Comparison of ENCODE assay signal across 23 mouse cellular contexts in genomic region chr4:141197686-141198035, GRCm38 (mm10). TPM values are rescaled to one million over a fixed set of nuclear protein-coding genes. Genes with fewer than 3 reads are reported as not detected.
DNase-seq lines count a peak whose midpoint lies in the region; TF ChIP-seq lines count a peak whose summit lies in the region.
"Had no signal": no experiment of that assay in that cellular context is flagged by ENCODE, and none has a peak within 500 bp of the region (broad histone marks: within the 10 kb centered on the region; RNA-seq: fewer than 3 reads in every experiment).

No protein-coding gene starts in this region.

- peaks cover 91% of the 10 kb centered on the region for H3K36me3 ChIP-seq in E14TG2a.4 (ENCODE audit: insufficient read depth, low read length)

- no peaks in the 10 kb centered on the region for H3K27me3 ChIP-seq in cerebellum, adult 2 months (ENCODE audit: control insufficient read depth, insufficient read depth, low read length)
- H3K27me3 ChIP-seq in E14TG2a.4 (ENCODE audit: insufficient read depth, low read length), result no peaks in the 10 kb centered on the region
- H3K27me3 ChIP-seq: heart, embryonic 15.5 days; intestine, embryonic 15.5 days; limb, embryonic 15.5 days; midbrain, embryonic 12.5 days; Patski had no signal

- no peak for DNase-seq in cerebellum, adult 2 months
- DNase-seq in cerebellum, adult 9-11 months, result no peak
- no peak for DNase-seq in layer of hippocampus, adult 2 months (ENCODE audit: low spot score in 2 of 2)
- DNase-seq in layer of hippocampus, adult 8-10 months (ENCODE audit: low spot score in 2 of 2), result no peak
- no peak for DNase-seq in brain, embryonic 14.5 days (ENCODE audit: low read depth)
- no peak for DNase-seq in layer of hippocampus, adult 11-12 months (ENCODE audit: low spot score)
- DNase-seq: adrenal gland, adult 8-10 months; cerebellum, adult 8-10 months; gastrocnemius, postnatal 25 days; heart, postnatal 36 days; kidney, postnatal 4 days; left cerebral cortex, postnatal 4 days; lung, adult 18-20 months; lung, postnatal 14 days had no signal

- no peaks in the 10 kb centered on the region for H3K9me3 ChIP-seq in E14TG2a.4 (ENCODE audit: low read length)
- H3K9me3 ChIP-seq: heart, embryonic 15.5 days; intestine, embryonic 15.5 days; limb, embryonic 15.5 days; midbrain, embryonic 12.5 days had no signal

- WGBS in cerebellum, adult 2 months, result 95% methylated on average over 8 of the region's 13 CpGs

- 0 out of 2 replicates have a peak, but pooled peaks have one; percentile 6 for TF ChIP-seq CTCF in cerebellum, adult 2 months (IDR thresholded peaks at IDR 0.05; ENCODE audit: borderline replicate concordance, insufficient read depth, low read depth, low read length)
- peak; percentile 31; the same call in 1 of the 2 replicates for TF ChIP-seq CTCF in layer of hippocampus, adult 2 months (conservative IDR thresholded peaks at IDR 0.05)
- peak; percentile 15; the same call in 1 of the 2 replicates for TF ChIP-seq CTCF in E14TG2a.4 (conservative IDR thresholded peaks at IDR 0.05; ENCODE audit: low read length)
- TF ChIP-seq CTCF in brain, embryonic 14.5 days (IDR thresholded peaks at IDR 0.05; ENCODE audit: borderline replicate concordance, extremely low read depth, insufficient read depth, insufficient read length), result peak; percentile 26; the same call in 1 of the 2 replicates

- H3K27ac ChIP-seq in cerebellum, adult 2 months (ENCODE audit: insufficient read depth, low read length), result no peak overlapping the region
- H3K27ac ChIP-seq in layer of hippocampus, adult 2 months, result no peak overlapping the region
- H3K27ac ChIP-seq: heart, embryonic 15.5 days; hindbrain, embryonic 14.5 days; limb, embryonic 15.5 days; midbrain, embryonic 12.5 days had no signal

- no peaks in the 10 kb centered on the region for H3K4me1 ChIP-seq in cerebellum, adult 2 months (ENCODE audit: control insufficient read depth, insufficient read depth, low read length)
- H3K4me1 ChIP-seq in E14TG2a.4 (replicated peaks; ENCODE audit: low read depth, low read length), result peaks cover 55% of the 10 kb centered on the region
- H3K4me1 ChIP-seq: heart, embryonic 15.5 days; limb, embryonic 15.5 days; midbrain, embryonic 12.5 days had no signal

- H3K4me3 ChIP-seq in cerebellum, adult 2 months (replicated peaks; ENCODE audit: insufficient read depth, low read depth, low read length), result no peak overlapping the region
- no peak overlapping the region for H3K4me3 ChIP-seq in layer of hippocampus, adult 2 months
- H3K4me3 ChIP-seq in E14TG2a.4 (replicated peaks; ENCODE audit: low read length), result no peak overlapping the region
- H3K4me3 ChIP-seq: heart, embryonic 15.5 days; intestine, embryonic 15.5 days; limb, embryonic 15.5 days; midbrain, embryonic 12.5 days had no signal

- no peak for TF ChIP-seq POLR2A in cerebellum, adult 2 months (IDR thresholded peaks at IDR 0.05; ENCODE audit: borderline replicate concordance, insufficient read depth, low read length)
- TF ChIP-seq POLR2A in brain, embryonic 14.5 days (IDR thresholded peaks at IDR 0.05; ENCODE audit: borderline replicate concordance, extremely low read depth, insufficient read depth, insufficient read length, poor library complexity, severe bottlenecking), result no peak

RNA-seq across cellular contexts. Expression of gene Rsg1, which starts 16.1 kb away (rescaled TPM):
- polyA plus RNA-seq in cerebellum, adult 2 months (2012; rRNA removed), result 4.7 and 6.8 TPM in 2 replicates
- 1 to 10 TPM; 2.5 to 5.4 TPM for total RNA-seq in layer of hippocampus, adult 2 months (2021)
- 1 to 10 TPM; 2.8 to 5.2 (median 3.4) TPM for total RNA-seq in layer of hippocampus, adult 8-10 months (2022)
- 5.2 and 5.5 TPM in 2 replicates for polyA plus RNA-seq in brain, embryonic 14.5 days (2012; rRNA removed)

RNA-seq across cellular contexts. Expression of gene Arhgef19, which starts 41.6 kb away (rescaled TPM):
- polyA plus RNA-seq in cerebellum, adult 2 months (2012; rRNA removed), result 14.0 and 15.0 TPM in 2 replicates
- total RNA-seq in layer of hippocampus, adult 2 months (2021), result 10 to 100 TPM; 15.5 to 16.2 TPM
- 10 to 100 TPM; 17.8 to 23.3 (median 21.1) TPM for total RNA-seq in layer of hippocampus, adult 8-10 months (2022)
- polyA plus RNA-seq in brain, embryonic 14.5 days (2012; rRNA removed), result 1.5 and 2.6 TPM in 2 replicates
- total RNA-seq: megakaryocyte, adult 5-6 weeks had no signal
- polyA plus RNA-seq: activated CD4-positive, CD25-positive, alpha-beta regulatory T cell, adult 4 months had no signal

RNA-seq across cellular contexts. Expression of gene Fbxo42, which starts 49.9 kb away (rescaled TPM):
- 21.1 and 21.5 TPM in 2 replicates for polyA plus RNA-seq in cerebellum, adult 2 months (2012; rRNA removed)
- 10 to 100 TPM; 21.2 to 22.8 TPM for total RNA-seq in layer of hippocampus, adult 2 months (2021)
- total RNA-seq in layer of hippocampus, adult 8-10 months (2022), result 10 to 100 TPM; 22.3 to 24.1 (median 23.5) TPM
- polyA plus RNA-seq in brain, embryonic 14.5 days (2012; rRNA removed), result 26.0 and 32.0 TPM in 2 replicates

RNA-seq across cellular contexts. Expression of gene Szrd1, which starts 58.1 kb away (rescaled TPM):
- 29.2 and 29.9 TPM in 2 replicates for polyA plus RNA-seq in cerebellum, adult 2 months (2012; rRNA removed)
- total RNA-seq in layer of hippocampus, adult 2 months (2021), result 10 to 100 TPM; 49.7 to 54.3 TPM
- total RNA-seq in layer of hippocampus, adult 8-10 months (2022), result 10 to 100 TPM; 50.3 to 75.0 (median 59.3) TPM
- polyA plus RNA-seq in brain, embryonic 14.5 days (2012; rRNA removed), result 34.1 and 46.0 TPM in 2 replicates
